Mouse (Mus musculus): ENCODE measurements around the gene Kcnk7.

- no peak for TF ChIP-seq CTCF (IDR thresholded peaks at IDR 0.05; ENCODE audit: borderline replicate concordance, insufficient read depth, low read length)
- TF ChIP-seq POLR2A (IDR thresholded peaks at IDR 0.05; ENCODE audit: low read depth, low read length): no peak
Measured at GRCm38 (mm10) chr19:5723934-5724548, 19.9 kb downstream of the Kcnk7 start.

All from embryonic fibroblast, embryonic 13.5 days (primary cell).